Mouse (Mus musculus) olfactory bulb, adult 2 months (tissue): ENCODE measurements around the gene Gm28372.

Source experiments
- CTCF ChIP-seq: fragments of 200-500 bp; IDR thresholded peaks from 2 replicates; pipeline ENCODE4 v1.5.1; 2012; ENCODE audit warnings: low read depth, mild to moderate bottlenecking, low read length, moderate library complexity; ENCODE audit not compliant: insufficient read depth
- POLR2A ChIP-seq: fragments of 200-500 bp; IDR thresholded peaks from 2 replicates; pipeline ENCODE4 v1.6.1; 2012; ENCODE audit warnings: mild to moderate bottlenecking, low read depth, low read length, moderate library complexity; ENCODE audit not compliant: insufficient read depth

- TF ChIP-seq CTCF (no peak), POLR2A (no peak)
Measured at GRCm38 (mm10) chr2:130432157-130432556, 27.1 kb downstream of the Gm28372 start.
